Mouse (Mus musculus) hindbrain, embryonic 15.5 days (tissue): Measurements from ENCODE around the gene Nav1. TPM values are rescaled to one million over a fixed set of nuclear protein-coding genes. Genes with fewer than 3 reads are reported as not detected.

Experiments
- ATAC-seq: fragments of 200-750 bp; cut with Nextera tagmentation; 2 replicates; pipeline ENCODE4 v1.8.0; 2017; ENCODE audit warnings: low read depth, moderate number of reproducible peaks, moderate TSS enrichment; ENCODE audit not compliant: low FRiP score
- H3K27ac ChIP-seq: fragments of 300-500 bp; sonication (generic); replicated peaks from 2 replicates; pipeline ENCODE4 v1.5.1; 2015; ENCODE audit warnings: mild to moderate bottlenecking, inconsistent platforms
- H3K27me3 ChIP-seq: fragments of 300-500 bp; sonication (generic); 2 replicates; pipeline ENCODE4 v1.6.1; 2015; ENCODE audit warnings: control low read depth, inconsistent platforms
- H3K36me3 ChIP-seq: fragments of 300-500 bp; sonication (generic); 2 replicates; pipeline ENCODE4 v1.6.1; 2015; ENCODE audit warnings: control low read depth, inconsistent platforms
- H3K4me1 ChIP-seq: fragments of 300-500 bp; sonication (generic); replicated peaks from 2 replicates; pipeline ENCODE4 v1.6.1; 2015; ENCODE audit warnings: control low read depth, inconsistent platforms
- H3K4me2 ChIP-seq: fragments of 300-500 bp; sonication (generic); 2 replicates; pipeline ENCODE4 v1.6.1; 2015; ENCODE audit warnings: moderate library complexity, mild to moderate bottlenecking, inconsistent platforms
- H3K4me3 ChIP-seq: fragments of 300-500 bp; sonication (generic); 2 replicates; pipeline ENCODE4 v1.5.1; 2015; ENCODE audit warnings: mild to moderate bottlenecking, inconsistent platforms
- H3K9ac ChIP-seq: fragments of 300-500 bp; sonication (generic); 2 replicates; pipeline ENCODE4 v1.6.1; 2015; ENCODE audit warnings: inconsistent platforms
- H3K9me3 ChIP-seq: fragments of 300-500 bp; sonication (generic); 2 replicates; pipeline ENCODE4 v1.6.1; 2016; ENCODE audit warnings: control low read depth, inconsistent platforms
- whole genome bisulfite sequencing: fragments of 180-500 bp; shearing (Covaris S2); methylation state at CpG from one replicate; pipeline ENCODE4 v1.1.7; 2015; 5-methylcytosine and 5-hydroxymethylcytosine counted together
- polyA plus RNA-seq: library from polyadenylated mRNA; unstranded; fragments of >200 nt; fragmentation: Nextera tagmentation; extraction: Ambion mirVana; gene quantifications from 2 replicates; pipeline ENCODE4 v1.2.1, GENCODE M21; 2015

Nav1 gene
- polyA plus RNA-seq, 1 experiment from 2014 or later = 51.3 TPM

DNA sequence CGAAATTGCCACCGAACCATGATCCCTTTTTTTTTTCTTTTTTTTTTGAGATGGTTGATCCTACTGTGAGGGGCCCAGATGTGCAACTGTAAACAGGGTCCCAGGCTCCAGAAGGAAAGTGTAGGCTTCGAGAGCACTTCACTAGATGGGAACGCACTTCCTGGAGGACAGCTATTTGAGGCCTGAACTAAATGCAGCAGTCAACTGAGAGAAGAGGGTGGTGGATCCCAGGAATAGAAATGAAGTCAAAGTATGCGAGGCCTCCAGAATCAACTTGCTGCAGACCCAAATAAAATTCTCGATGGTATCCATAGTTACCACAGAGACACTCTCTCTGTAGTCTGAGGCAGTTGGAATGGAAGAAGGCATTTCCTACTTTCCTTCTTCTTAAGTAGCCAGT is 168.3 kb downstream of the Nav1 start:
- no peak overlapping the region for H3K27ac ChIP-seq
- WGBS = 82% methylated on average over 6 of the region's 6 CpGs
- no peaks in the 10 kb centered on the region for H3K4me1 ChIP-seq
- H3K4me3 ChIP-seq = no peak overlapping the region
- H3K36me3 ChIP-seq = peaks cover 60% of the 10 kb centered on the region
- no peak for ATAC-seq
- H3K27me3 ChIP-seq = no peaks in the 10 kb centered on the region
- H3K4me2 ChIP-seq = no peak overlapping the region
- no peak overlapping the region for H3K9ac ChIP-seq
- H3K9me3 ChIP-seq = no peaks in the 10 kb centered on the region

DNA sequence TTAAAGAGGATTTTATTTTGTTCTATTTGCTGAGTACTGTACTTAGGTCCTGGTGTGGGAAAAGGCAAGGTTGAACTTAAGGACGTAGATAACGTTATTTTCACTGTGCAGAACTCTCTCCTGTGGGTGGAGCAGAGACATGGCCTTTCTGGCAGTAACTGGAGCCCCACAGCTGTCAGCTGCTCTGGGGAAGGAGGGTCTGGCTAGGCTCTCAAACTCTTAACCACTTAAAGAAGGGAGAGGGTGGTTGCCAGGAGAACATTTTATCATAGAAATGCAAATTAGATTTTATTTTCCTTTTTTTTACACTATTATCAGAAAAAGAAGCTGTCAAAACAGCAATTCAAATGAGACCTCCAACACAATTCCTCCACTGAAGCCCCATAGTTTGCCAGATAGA is 171.3 kb downstream of the Nav1 start:
- Histone ChIP-seq H3K4me1 (peaks cover 11% of the 10 kb centered on the region), H3K4me2 (no peak overlapping the region), H3K4me3 (no peak overlapping the region), H3K27me3 (no peaks in the 10 kb centered on the region), H3K9me3 (no peaks in the 10 kb centered on the region), H3K36me3 (peaks cover 31% of the 10 kb centered on the region), H3K27ac (no peak overlapping the region), H3K9ac (no peak overlapping the region)
- no peak for ATAC-seq
- WGBS = 37% methylated on average over 2 of the region's 2 CpGs

DNA sequence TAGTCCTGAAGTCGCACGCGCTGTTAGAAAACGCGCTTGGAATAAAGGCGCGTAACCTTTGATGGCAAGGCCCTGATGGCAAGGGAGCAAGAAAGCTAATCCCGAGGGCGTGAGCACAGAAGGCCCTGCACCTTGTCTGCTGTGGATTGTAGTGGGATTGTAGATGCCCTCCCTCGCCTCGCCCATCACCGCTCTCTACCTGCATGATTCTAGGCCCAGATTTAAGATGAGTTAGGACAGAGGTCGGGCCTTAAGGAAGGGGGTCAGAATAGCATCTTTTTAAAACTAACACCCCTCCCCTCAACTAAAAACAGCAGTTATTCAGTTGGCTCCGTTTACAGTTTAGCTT is 176.5 kb downstream of the Nav1 start:
- ATAC-seq = peak; percentile 77
- Histone ChIP-seq H3K9ac (peak overlapping the region; percentile 87), H3K36me3 (0 out of 2 replicates have a peak, but pooled peaks cover 3% of the 10 kb centered on the region), H3K4me1 (peaks cover 41% of the 10 kb centered on the region), H3K9me3 (no peaks in the 10 kb centered on the region), H3K4me3 (peak overlapping the region; percentile 75), H3K4me2 (peak overlapping the region; percentile 66), H3K27ac (peak overlapping the region; percentile 92), H3K27me3 (no peaks in the 10 kb centered on the region)
- 1% methylated on average over 14 of the region's 14 CpGs for WGBS

DNA sequence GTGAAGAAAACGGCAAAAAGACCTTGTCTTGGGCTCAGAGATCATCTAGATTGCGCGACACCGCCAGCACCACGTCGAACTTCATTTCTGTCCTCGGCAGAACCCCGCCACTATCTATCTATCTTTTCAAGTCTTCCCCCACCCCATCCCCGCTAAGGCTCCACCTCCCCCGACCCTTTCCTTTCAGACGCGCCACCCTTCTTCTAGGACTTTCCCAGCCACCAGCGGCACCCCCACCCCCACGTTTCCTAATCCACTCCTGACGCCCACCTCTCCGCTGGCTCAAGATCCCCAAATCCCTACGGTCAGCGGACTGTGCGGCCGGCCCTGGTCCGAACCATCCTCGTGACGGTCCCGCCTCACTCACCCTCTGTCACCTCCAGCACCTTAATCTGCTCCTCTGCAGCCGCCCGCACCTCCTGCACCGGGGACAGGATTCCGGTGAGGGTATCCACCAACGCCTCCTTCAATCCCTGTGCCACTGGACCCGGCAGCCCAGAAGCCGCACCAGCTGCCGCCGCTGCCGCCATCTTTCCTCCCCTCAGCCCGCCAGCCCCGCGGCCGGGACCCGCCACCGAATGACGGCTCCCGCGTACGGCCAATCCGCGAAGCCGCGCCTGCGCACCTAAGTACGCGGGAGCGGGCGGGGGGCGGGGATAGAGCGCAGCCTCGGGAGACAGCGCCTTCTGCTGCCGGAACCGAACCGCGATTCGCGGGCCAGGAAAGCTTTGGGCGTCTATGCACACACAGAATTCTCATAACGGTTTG is 177.0 kb downstream of the Nav1 start, which contains the start of gene Ipo9:
Ipo9 (minus strand) TSS at position 599 of the 768 bp plus-strand sequence.
- under 1% methylated on average over 65 of the region's 65 CpGs for WGBS
- H3K36me3 ChIP-seq = peaks cover 8% of the 10 kb centered on the region

DNA sequence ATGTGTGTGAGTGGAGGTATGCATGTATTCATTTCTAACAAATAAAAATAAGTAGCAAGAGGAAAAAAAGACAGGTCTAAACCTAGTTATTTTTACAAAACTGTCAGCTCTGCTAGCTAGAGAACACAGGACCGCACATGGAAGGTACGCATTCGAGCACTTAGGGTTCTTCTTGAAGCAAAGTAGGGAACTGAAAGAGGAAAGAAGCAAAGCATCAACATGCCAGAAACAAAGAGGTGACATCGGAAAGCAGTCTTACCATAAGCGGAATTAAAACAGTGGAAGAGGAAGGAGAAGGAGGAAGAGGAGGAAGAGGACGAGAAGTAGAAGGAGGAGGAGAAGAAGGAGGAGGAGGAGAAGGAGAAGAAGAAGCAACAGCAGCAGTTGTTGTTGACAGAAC is 179.7 kb downstream of the Nav1 start:
- H3K9me3 ChIP-seq = no peaks in the 10 kb centered on the region
- H3K27ac ChIP-seq = no peak overlapping the region
- no peaks in the 10 kb centered on the region for H3K27me3 ChIP-seq
- H3K4me2 ChIP-seq = no peak overlapping the region
- peaks cover 41% of the 10 kb centered on the region for H3K4me1 ChIP-seq
- peaks cover 17% of the 10 kb centered on the region for H3K36me3 ChIP-seq
- ATAC-seq = no peak
- no peak overlapping the region for H3K9ac ChIP-seq
- WGBS = 91% methylated on average over 6 of the region's 6 CpGs
- no peak overlapping the region for H3K4me3 ChIP-seq

More for the DNA sequence above, 177.0 kb downstream of the Nav1 start, which contains the start of gene Ipo9:
- no peaks in the 10 kb centered on the region for H3K27me3 ChIP-seq
- H3K4me2 ChIP-seq = peak within 1 kb of the TSS; percentile 66
- peak within 1 kb of the TSS; percentile 87 for H3K9ac ChIP-seq
- H3K4me1 ChIP-seq = peaks cover 41% of the 10 kb centered on the region
- H3K4me3 ChIP-seq = peak within 1 kb of the TSS; percentile 75
- no peaks in the 10 kb centered on the region for H3K9me3 ChIP-seq
- peak within 1 kb of the TSS; percentile 92 for H3K27ac ChIP-seq
- peak; percentile 97 for ATAC-seq

DNA sequence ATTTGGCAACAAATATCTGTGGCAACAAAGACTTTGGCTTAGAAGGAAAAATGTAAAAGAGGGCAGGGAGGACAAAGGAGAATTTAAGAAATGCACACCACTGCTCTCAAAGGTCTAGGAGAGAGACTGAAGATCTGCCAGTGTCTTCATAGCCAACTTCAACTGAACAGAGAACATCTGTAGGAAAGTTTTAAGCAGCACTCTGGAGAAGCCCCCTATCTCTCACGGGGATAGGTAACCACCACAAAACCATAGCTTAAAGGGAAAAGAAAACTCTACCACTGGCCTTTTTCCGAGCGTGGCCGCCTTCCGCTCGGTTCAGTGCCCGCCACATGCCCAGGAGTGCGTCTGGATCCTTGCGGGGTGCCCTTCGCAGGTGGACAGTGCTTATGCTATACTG is 180.4 kb downstream of the Nav1 start:
- Histone ChIP-seq H3K27ac (no peak overlapping the region), H3K27me3 (no peaks in the 10 kb centered on the region), H3K4me3 (no peak overlapping the region), H3K9ac (no peak overlapping the region), H3K4me2 (no peak overlapping the region), H3K4me1 (peaks cover 39% of the 10 kb centered on the region), H3K9me3 (no peaks in the 10 kb centered on the region), H3K36me3 (peaks cover 17% of the 10 kb centered on the region)
- no peak for ATAC-seq
- 96% methylated on average over 10 of the region's 10 CpGs for WGBS

DNA sequence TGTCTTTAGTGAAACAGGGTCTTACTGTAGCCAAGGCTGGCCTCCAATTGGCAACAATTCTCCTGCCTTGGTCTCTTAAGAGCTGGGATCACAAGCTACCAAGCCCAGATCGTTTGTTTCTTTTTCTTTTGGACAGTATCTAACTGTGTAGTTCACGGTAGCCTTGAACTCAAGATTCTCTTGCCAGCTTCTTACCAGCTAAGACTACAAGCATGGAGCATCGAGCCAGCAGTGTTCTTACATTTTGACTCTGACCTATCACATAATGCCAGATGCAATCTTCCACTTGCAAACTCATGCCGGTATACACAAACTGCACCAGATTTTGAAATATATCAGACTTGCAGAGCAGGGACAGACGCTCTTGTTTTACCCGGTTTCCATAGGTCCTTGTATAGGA is 184.3 kb downstream of the Nav1 start:
- peaks cover 12% of the 10 kb centered on the region for H3K4me1 ChIP-seq
- H3K4me3 ChIP-seq = no peak overlapping the region
- H3K27me3 ChIP-seq = no peaks in the 10 kb centered on the region
- H3K9me3 ChIP-seq = no peaks in the 10 kb centered on the region
- peaks cover 41% of the 10 kb centered on the region for H3K36me3 ChIP-seq
- WGBS = 94% methylated on average over 6 of the region's 6 CpGs
- H3K9ac ChIP-seq = no peak overlapping the region
- no peak overlapping the region for H3K27ac ChIP-seq
- H3K4me2 ChIP-seq = no peak overlapping the region
- ATAC-seq = no peak

DNA sequence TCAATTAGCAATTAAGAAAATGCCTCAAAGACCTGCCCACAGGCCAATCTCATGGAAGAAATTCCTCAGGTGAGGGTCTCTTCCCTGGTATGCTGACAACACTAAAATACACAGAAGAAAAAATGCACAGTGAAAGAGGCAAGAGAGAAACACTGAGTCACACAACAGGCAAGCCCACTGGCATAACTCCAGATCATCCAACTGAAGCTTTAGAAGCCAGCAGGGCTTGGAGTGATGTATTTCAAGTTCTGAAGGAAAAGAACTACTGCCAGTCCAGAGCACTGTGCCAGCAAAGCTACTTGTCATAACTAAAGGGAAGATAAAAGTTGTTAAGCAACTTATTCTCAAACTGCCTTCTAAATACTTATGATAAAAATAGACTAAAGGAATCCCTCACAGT is 193.1 kb downstream of the Nav1 start:
- Histone ChIP-seq H3K27ac (no peak overlapping the region), H3K9me3 (no peaks in the 10 kb centered on the region)

DNA sequence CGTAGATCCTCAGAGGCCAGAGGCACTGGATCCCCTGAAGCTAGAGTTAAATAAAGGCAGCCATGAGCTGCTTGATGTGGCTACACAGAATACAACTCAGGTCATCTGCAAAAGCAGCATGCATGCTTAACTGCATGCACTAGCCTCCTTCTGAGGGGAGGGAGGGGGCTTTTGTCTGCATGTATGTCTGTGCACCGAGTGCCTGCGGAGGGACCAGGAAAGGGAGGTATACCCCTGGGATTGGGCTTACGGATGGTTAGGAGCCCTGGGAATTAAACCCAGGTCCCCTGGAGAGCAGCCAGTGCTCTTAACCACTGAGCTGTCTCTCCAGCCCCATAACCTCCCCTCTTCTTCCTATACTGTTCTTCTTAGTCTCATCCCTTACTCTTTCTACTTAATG is 195.0 kb downstream of the Nav1 start:
- H3K4me1 ChIP-seq = no peaks in the 10 kb centered on the region
- H3K27me3 ChIP-seq = no peaks in the 10 kb centered on the region
- 79% methylated on average over 4 of the region's 4 CpGs for WGBS
- H3K4me2 ChIP-seq = no peak overlapping the region
- H3K27ac ChIP-seq = no peak overlapping the region
- peaks cover 90% of the 10 kb centered on the region for H3K36me3 ChIP-seq
- H3K9me3 ChIP-seq = no peaks in the 10 kb centered on the region
- no peak for ATAC-seq
- no peak overlapping the region for H3K9ac ChIP-seq
- no peak overlapping the region for H3K4me3 ChIP-seq

More for the DNA sequence above, 193.1 kb downstream of the Nav1 start:
- no peaks in the 10 kb centered on the region for H3K27me3 ChIP-seq
- H3K9ac ChIP-seq = no peak overlapping the region
- no peak overlapping the region for H3K4me3 ChIP-seq
- no peak overlapping the region for H3K4me2 ChIP-seq
- H3K4me1 ChIP-seq = no peaks in the 10 kb centered on the region
- ATAC-seq = no peak
- peaks cover 91% of the 10 kb centered on the region for H3K36me3 ChIP-seq

DNA sequence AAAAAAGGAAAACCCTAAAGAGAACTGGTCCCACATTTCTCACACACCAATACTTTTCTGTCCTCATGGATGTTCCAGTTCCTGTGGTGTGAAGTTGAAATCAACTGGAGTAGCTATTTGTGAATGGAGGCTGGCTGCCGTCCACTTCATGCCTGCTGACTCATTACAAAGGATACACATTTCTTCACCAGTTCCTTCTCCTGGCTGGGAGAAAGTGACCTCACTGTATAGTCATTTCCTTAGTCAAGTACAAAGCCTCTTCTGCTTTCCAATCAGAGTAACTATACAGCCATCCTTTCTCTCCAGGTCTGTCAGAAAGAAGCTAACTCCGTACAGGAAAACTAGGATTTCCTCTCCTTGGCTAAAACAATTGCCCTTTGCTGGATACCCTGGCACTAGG is 196.1 kb downstream of the Nav1 start:
- no peak for ATAC-seq
- no peaks in the 10 kb centered on the region for H3K4me1 ChIP-seq
- no peak overlapping the region for H3K4me3 ChIP-seq
- H3K36me3 ChIP-seq = peaks cover 89% of the 10 kb centered on the region
- H3K4me2 ChIP-seq = no peak overlapping the region
- no peaks in the 10 kb centered on the region for H3K27me3 ChIP-seq
- no peaks in the 10 kb centered on the region for H3K9me3 ChIP-seq
- no peak overlapping the region for H3K27ac ChIP-seq
- H3K9ac ChIP-seq = no peak overlapping the region
- 76% methylated on average over 2 of the region's 2 CpGs for WGBS

DNA sequence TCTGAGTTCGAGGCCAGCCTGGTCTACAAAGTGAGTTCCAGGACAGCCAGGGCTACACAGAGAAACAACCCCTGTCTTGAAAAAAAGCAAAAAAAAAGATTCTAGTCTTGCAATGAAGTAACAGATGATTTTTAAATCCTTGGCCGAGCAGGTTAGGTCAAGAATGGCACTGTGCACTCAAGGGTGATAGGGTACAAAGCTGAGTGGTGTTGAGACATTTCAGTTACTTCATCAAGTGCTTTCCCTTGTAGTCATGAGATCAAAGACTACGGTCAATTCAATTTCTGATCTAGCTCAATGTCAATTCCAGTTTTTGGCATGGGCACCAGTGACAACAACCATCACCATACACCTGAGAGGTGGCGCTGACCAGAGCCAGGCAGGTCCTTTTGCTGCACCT is 198.1 kb downstream of the Nav1 start:
- ATAC-seq = no peak
- H3K4me3 ChIP-seq = no peak overlapping the region
- H3K4me2 ChIP-seq = no peak overlapping the region
- H3K27ac ChIP-seq = no peak overlapping the region
- H3K4me1 ChIP-seq = no peaks in the 10 kb centered on the region
- H3K9ac ChIP-seq = no peak overlapping the region
- H3K27me3 ChIP-seq = no peaks in the 10 kb centered on the region
- 98% methylated on average over 4 of the region's 4 CpGs for WGBS
- no peaks in the 10 kb centered on the region for H3K9me3 ChIP-seq
- peaks cover 90% of the 10 kb centered on the region for H3K36me3 ChIP-seq

DNA sequence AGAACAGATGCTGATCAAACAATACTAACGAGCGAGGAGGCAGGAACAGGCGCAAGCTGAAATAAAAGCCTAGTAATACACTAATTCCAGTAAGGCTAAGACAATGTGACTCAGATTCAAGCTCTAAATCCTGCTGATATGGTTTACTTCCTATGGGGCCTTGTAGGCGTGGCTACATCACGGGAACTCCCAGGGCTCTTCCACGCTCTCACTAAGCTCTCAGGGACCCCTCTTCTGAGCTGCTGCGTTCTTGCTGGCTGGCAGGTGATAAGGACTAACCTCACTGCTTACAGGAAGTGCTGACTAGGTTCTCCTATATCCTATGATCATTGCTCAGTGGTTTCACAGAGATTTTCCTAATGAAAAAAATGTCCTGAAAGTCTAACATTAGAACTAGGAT is 201.7 kb downstream of the Nav1 start:
- Histone ChIP-seq H3K27me3 (no peaks in the 10 kb centered on the region), H3K9ac (no peak overlapping the region), H3K4me1 (no peaks in the 10 kb centered on the region), H3K4me3 (no peak overlapping the region), H3K36me3 (peaks cover 89% of the 10 kb centered on the region), H3K9me3 (no peaks in the 10 kb centered on the region), H3K4me2 (no peak overlapping the region), H3K27ac (no peak overlapping the region)
- no peak for ATAC-seq
- 92% methylated on average over 7 of the region's 7 CpGs for WGBS
